In the genomic region with DNA sequence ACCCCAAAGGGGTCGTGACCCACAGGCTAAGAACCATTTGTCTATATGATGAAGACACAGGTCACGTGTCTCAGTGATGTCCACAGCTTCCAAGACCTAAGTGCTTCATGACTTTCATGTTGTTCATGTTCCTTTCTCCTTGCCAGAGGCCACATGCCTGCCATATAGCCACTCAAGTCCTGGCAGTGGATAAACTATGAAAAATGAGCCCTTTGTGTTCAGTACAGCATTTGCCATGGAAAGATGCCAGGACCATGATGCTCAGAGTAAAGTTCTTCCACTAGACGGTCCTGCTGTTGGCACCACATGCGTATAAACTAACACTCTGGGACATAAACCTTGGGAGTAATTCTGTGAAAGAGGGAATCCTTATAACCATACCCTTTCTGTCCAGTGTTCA, we compare ENCODE assay signal across 27 mouse cellular contexts.
DNase-seq lines count a peak whose midpoint lies in the region; ATAC-seq and TF ChIP-seq lines count a peak whose summit lies in the region.
"Had no signal": no experiment of that assay in that cellular context is flagged by ENCODE, and none has a peak within 500 bp of the region (broad histone marks: within the 10 kb centered on the region; RNA-seq: fewer than 3 reads in every experiment).

No protein-coding gene starts in this region.

- no peaks in the 10 kb centered on the region for H3K79me2 ChIP-seq in C2C12 (ENCODE audit: control insufficient read depth, insufficient read depth)

- peak; percentile 14; the same call in 1 of the 2 replicates for ATAC-seq in lung, embryonic 14.5 days (ENCODE audit: insufficient read depth)
- ATAC-seq in embryonic facial prominence, embryonic 15.5 days (ENCODE audit: insufficient number of reproducible peaks, low FRiP score, low TSS enrichment, low read depth), result 0 out of 2 replicates have a peak, but pooled peaks have one; percentile 29
- ATAC-seq: forebrain, embryonic 14.5 days; liver, embryonic 12.5 days; midbrain, embryonic 13.5 days had no signal

- peaks cover 6% of the 10 kb centered on the region; the same call in 1 of the 2 replicates for H3K4me1 ChIP-seq in lung, embryonic 14.5 days (ENCODE audit: insufficient read depth)
- peaks cover 6% of the 10 kb centered on the region; the same call in 1 of the 2 replicates for H3K4me1 ChIP-seq in embryonic facial prominence, embryonic 15.5 days
- H3K4me1 ChIP-seq: hindbrain, embryonic 15.5 days; liver, embryonic 12.5 days; megakaryocyte, embryonic 14.5 days; midbrain, embryonic 13.5 days; neural tube, embryonic 12.5 days had no signal

- no peak for TF ChIP-seq CTCF in lung, embryonic 14.5 days (IDR thresholded peaks at IDR 0.05; ENCODE audit: low read depth)
- TF ChIP-seq CTCF in C2C12 (IDR thresholded peaks at IDR 0.05; ENCODE audit: control insufficient read depth, insufficient read depth, insufficient read length), result no peak

- no peaks in the 10 kb centered on the region for H3K36me3 ChIP-seq in lung, embryonic 14.5 days (ENCODE audit: insufficient read depth)
- no peaks in the 10 kb centered on the region for H3K36me3 ChIP-seq in C2C12 (ENCODE audit: control insufficient read depth, insufficient read depth)
- no peaks in the 10 kb centered on the region for H3K36me3 ChIP-seq in embryonic facial prominence, embryonic 15.5 days
- H3K36me3 ChIP-seq: embryonic facial prominence, embryonic 13.5 days; G1E; hindbrain, embryonic 15.5 days; liver, embryonic 12.5 days; lung, embryonic 15.5 days; midbrain, embryonic 13.5 days; neural tube, embryonic 12.5 days had no signal

- no peak overlapping the region for H3K9ac ChIP-seq in lung, embryonic 14.5 days
- H3K9ac ChIP-seq in embryonic facial prominence, embryonic 15.5 days, result no peak overlapping the region
- H3K9ac ChIP-seq: embryonic facial prominence, embryonic 13.5 days; hindbrain, embryonic 15.5 days; liver, embryonic 12.5 days; lung, embryonic 15.5 days; midbrain, embryonic 13.5 days; neural tube, embryonic 12.5 days had no signal

- H3K79me3 ChIP-seq in C2C12 (ENCODE audit: low read depth), result no peaks in the 10 kb centered on the region

- H3K27me3 ChIP-seq in lung, embryonic 14.5 days (ENCODE audit: insufficient read depth, low read length), result no peaks in the 10 kb centered on the region
- H3K27me3 ChIP-seq in C2C12 (ENCODE audit: control insufficient read depth, insufficient read depth, insufficient read length), result no peaks in the 10 kb centered on the region
- no peaks in the 10 kb centered on the region for H3K27me3 ChIP-seq in embryonic facial prominence, embryonic 15.5 days
- H3K27me3 ChIP-seq: CH12.LX; embryonic facial prominence, embryonic 13.5 days; hindbrain, embryonic 15.5 days; liver, embryonic 12.5 days; lung, embryonic 15.5 days; megakaryocyte, embryonic 14.5 days; midbrain, embryonic 13.5 days; neural tube, embryonic 12.5 days had no signal

- no peak overlapping the region for H3K27ac ChIP-seq in lung, embryonic 14.5 days (ENCODE audit: low read depth)
- no peak overlapping the region for H3K27ac ChIP-seq in embryonic facial prominence, embryonic 15.5 days (replicated peaks)
- H3K27ac ChIP-seq: embryonic facial prominence, embryonic 13.5 days; hindbrain, embryonic 15.5 days; left cerebral cortex, adult 2 months; liver, embryonic 12.5 days; lung, embryonic 15.5 days; midbrain, embryonic 13.5 days; neural tube, embryonic 12.5 days had no signal

- H3K4me2 ChIP-seq in lung, embryonic 14.5 days, result no peak overlapping the region
- no peak overlapping the region for H3K4me2 ChIP-seq in embryonic facial prominence, embryonic 15.5 days (replicated peaks)
- H3K4me2 ChIP-seq: embryonic facial prominence, embryonic 13.5 days; hindbrain, embryonic 15.5 days; liver, embryonic 12.5 days; lung, embryonic 15.5 days; midbrain, embryonic 13.5 days; neural tube, embryonic 12.5 days had no signal

- DNase-seq in heart, postnatal 4 days, result peak; percentile 16
- no peak for DNase-seq in heart, adult 8-10 months (ENCODE audit: low spot score)
- DNase-seq in lung, embryonic 14.5 days, result peak; percentile 56
- DNase-seq in lung, postnatal 14 days, result no peak
- no peak for DNase-seq in gastrocnemius, postnatal 36 days
- DNase-seq: adrenal gland, adult 2 months; cerebellum, adult 11-12 months; cerebellum, postnatal 25 days; gastrocnemius, postnatal 14 days; heart, adult 18-20 months; heart, postnatal 36 days; kidney, adult 11 months; layer of hippocampus, adult 9-11 months; thymus, postnatal 25 days had no signal

- H3K4me3 ChIP-seq in lung, embryonic 14.5 days (ENCODE audit: low read depth, low read length), result no peak overlapping the region
- H3K4me3 ChIP-seq in C2C12 (ENCODE audit: insufficient read depth, poor library complexity, severe bottlenecking), result no peak overlapping the region
- H3K4me3 ChIP-seq in embryonic facial prominence, embryonic 15.5 days (replicated peaks), result no peak overlapping the region
- H3K4me3 ChIP-seq: embryonic facial prominence, embryonic 13.5 days; hindbrain, embryonic 15.5 days; left cerebral cortex, adult 2 months; liver, embryonic 12.5 days; lung, embryonic 15.5 days; megakaryocyte, embryonic 14.5 days; midbrain, embryonic 13.5 days; neural tube, embryonic 12.5 days had no signal

- 50% methylated on average over 4 of the region's 4 CpGs for WGBS in lung, embryonic 14.5 days
- 57% methylated on average over 4 of the region's 4 CpGs for WGBS in embryonic facial prominence, embryonic 15.5 days

- H3K9me3 ChIP-seq in lung, embryonic 14.5 days (ENCODE audit: low read depth, low read length), result no peaks in the 10 kb centered on the region
- H3K9me3 ChIP-seq in embryonic facial prominence, embryonic 15.5 days (replicated peaks), result no peaks in the 10 kb centered on the region
- H3K9me3 ChIP-seq: embryonic facial prominence, embryonic 13.5 days; hindbrain, embryonic 15.5 days; liver, embryonic 12.5 days; lung, embryonic 15.5 days; megakaryocyte, embryonic 14.5 days; midbrain, embryonic 13.5 days; neural tube, embryonic 12.5 days had no signal

- intact Hi-C loops in gastrocnemius, postnatal 36 days (cut with DNase I), result no loop called here

- H3ac ChIP-seq in C2C12 (ENCODE audit: control insufficient read depth, insufficient read length, low read depth), result no peak overlapping the region

TF ChIP-seq in C2C12, 6 proteins besides CTCF, POLR2A, EP300 and RAD21:
- TF ChIP-seq CEBPB (IDR thresholded peaks at IDR 0.05; ENCODE audit: low read depth) (no peak), USF1 (IDR thresholded peaks at IDR 0.05; ENCODE audit: low read depth) (peak; percentile 71), MYOG (IDR thresholded peaks at IDR 0.05; ENCODE audit: control insufficient read depth, extremely low read depth, insufficient read length) (no peak), MYOD1 (IDR thresholded peaks at IDR 0.05; ENCODE audit: control insufficient read depth, insufficient read length, low read depth) (no peak), MAX (IDR thresholded peaks at IDR 0.05) (no peak)

Comparison
In these comparisons a context has a peak if more than half of its experiments do, and no peak if none do; other contexts are left out.
1. DNase-seq: peak in heart, postnatal 4 days (single experiment) and lung, embryonic 14.5 days (single experiment); none in heart, adult 8-10 months (single experiment), lung, postnatal 14 days (single experiment) and gastrocnemius, postnatal 36 days (0 of 2).